Mouse (Mus musculus): ENCODE results near the gene Lmx1a. TPM values are rescaled to one million over a fixed set of nuclear protein-coding genes. Genes with fewer than 3 reads are reported as not detected.

Gene Lmx1a
- polyA plus RNA-seq, 1 experiment from 2014 or later, result 0.63 TPM

- Histone ChIP-seq H3K9ac (no peak overlapping the region), H3K4me2 (no peak overlapping the region), H3K4me3 (no peak overlapping the region), H3K27ac (no peak overlapping the region), H3K36me3 (no peaks in the 10 kb centered on the region), H3K27me3 (peaks cover 64% of the 10 kb centered on the region), H3K4me1 (no peaks in the 10 kb centered on the region), H3K9me3 (no peaks in the 10 kb centered on the region)
- ATAC-seq (ENCODE audit: insufficient number of reproducible peaks, insufficient read depth, low FRiP score, low TSS enrichment, low read depth), result no peak
- 45% methylated on average over 6 of the region's 6 CpGs for WGBS
These were observed 10.7 kb downstream of the Lmx1a start for GRCm38 (mm10) chr1:167699706-167700105.

GRCm38 (mm10) chr1:167700221-167700620 is 11.2 kb downstream of the Lmx1a start:
- no peak overlapping the region for H3K4me2 ChIP-seq
- 17% methylated on average over 7 of the region's 7 CpGs for WGBS

GRCm38 (mm10) chr1:167705527-167705926 is 16.5 kb downstream of the Lmx1a start:
- H3K36me3 ChIP-seq, result no peaks in the 10 kb centered on the region
- no peaks in the 10 kb centered on the region for H3K9me3 ChIP-seq
- no peak overlapping the region for H3K4me3 ChIP-seq
- peaks cover 10% of the 10 kb centered on the region for H3K27me3 ChIP-seq
- no peaks in the 10 kb centered on the region for H3K4me1 ChIP-seq
- 81% methylated on average over 7 of the region's 7 CpGs for WGBS
- H3K9ac ChIP-seq, result no peak overlapping the region
- H3K4me2 ChIP-seq, result no peak overlapping the region
- H3K27ac ChIP-seq, result no peak overlapping the region
- no peak for ATAC-seq (ENCODE audit: insufficient number of reproducible peaks, insufficient read depth, low FRiP score, low TSS enrichment, low read depth)

More at GRCm38 (mm10) chr1:167700221-167700620, 11.2 kb downstream of the Lmx1a start:
- Histone ChIP-seq H3K27ac (no peak overlapping the region), H3K9me3 (no peaks in the 10 kb centered on the region), H3K4me1 (no peaks in the 10 kb centered on the region), H3K27me3 (peaks cover 59% of the 10 kb centered on the region), H3K36me3 (no peaks in the 10 kb centered on the region), H3K4me3 (no peak overlapping the region), H3K9ac (no peak overlapping the region)
- ATAC-seq (ENCODE audit: insufficient number of reproducible peaks, insufficient read depth, low FRiP score, low TSS enrichment, low read depth), result no peak

GRCm38 (mm10) chr1:167708761-167709160 is 19.7 kb downstream of the Lmx1a start:
- Histone ChIP-seq H3K9ac (no peak overlapping the region), H3K27ac (no peak overlapping the region), H3K4me1 (no peaks in the 10 kb centered on the region), H3K36me3 (no peaks in the 10 kb centered on the region), H3K4me2 (no peak overlapping the region), H3K9me3 (no peaks in the 10 kb centered on the region), H3K27me3 (no peaks in the 10 kb centered on the region), H3K4me3 (no peak overlapping the region)
- ATAC-seq (ENCODE audit: insufficient number of reproducible peaks, insufficient read depth, low FRiP score, low TSS enrichment, low read depth), result no peak
- 70% methylated on average over 5 of the region's 5 CpGs for WGBS

- 53% methylated on average over 6 of the region's 6 CpGs for WGBS
- peak; percentile 59; the same call in 1 of the 2 replicates for ATAC-seq (ENCODE audit: insufficient number of reproducible peaks, insufficient read depth, low FRiP score, low TSS enrichment, low read depth)
- Histone ChIP-seq H3K4me3 (no peak overlapping the region), H3K27ac (no peak overlapping the region), H3K4me2 (no peak overlapping the region), H3K27me3 (no peaks in the 10 kb centered on the region), H3K4me1 (no peaks in the 10 kb centered on the region), H3K36me3 (no peaks in the 10 kb centered on the region), H3K9ac (no peak overlapping the region), H3K9me3 (no peaks in the 10 kb centered on the region)
These were observed 26.8 kb downstream of the Lmx1a start for GRCm38 (mm10) chr1:167715730-167716341.

GRCm38 (mm10) chr1:167734471-167734870 is 45.4 kb downstream of the Lmx1a start:
- Histone ChIP-seq H3K36me3 (no peaks in the 10 kb centered on the region), H3K27ac (no peak overlapping the region), H3K9me3 (no peaks in the 10 kb centered on the region), H3K4me2 (peak overlapping the region; percentile 1; the same call in 1 of the 2 replicates), H3K9ac (no peak overlapping the region), H3K4me1 (peaks cover 18% of the 10 kb centered on the region), H3K27me3 (no peaks in the 10 kb centered on the region), H3K4me3 (no peak overlapping the region)
- no peak for ATAC-seq (ENCODE audit: insufficient number of reproducible peaks, insufficient read depth, low FRiP score, low TSS enrichment, low read depth)
- WGBS, result 5% methylated on average over 6 of the region's 6 CpGs

GRCm38 (mm10) chr1:167736793-167737192 is 47.8 kb downstream of the Lmx1a start:
- WGBS, result 85% methylated on average over 3 of the region's 3 CpGs
- no peak for ATAC-seq (ENCODE audit: insufficient number of reproducible peaks, insufficient read depth, low FRiP score, low TSS enrichment, low read depth)

GRCm38 (mm10) chr1:167739286-167739685 is 50.2 kb downstream of the Lmx1a start:
- Histone ChIP-seq H3K27me3 (no peaks in the 10 kb centered on the region), H3K36me3 (no peaks in the 10 kb centered on the region), H3K4me1 (peaks cover 6% of the 10 kb centered on the region), H3K9ac (no peak overlapping the region), H3K4me2 (no peak overlapping the region), H3K27ac (no peak overlapping the region), H3K9me3 (no peaks in the 10 kb centered on the region), H3K4me3 (no peak overlapping the region)
- no peak for ATAC-seq (ENCODE audit: insufficient number of reproducible peaks, insufficient read depth, low FRiP score, low TSS enrichment, low read depth)
- 79% methylated on average over 7 of the region's 7 CpGs for WGBS

More at GRCm38 (mm10) chr1:167736793-167737192, 47.8 kb downstream of the Lmx1a start:
- H3K27ac ChIP-seq, result no peak overlapping the region
- no peaks in the 10 kb centered on the region for H3K27me3 ChIP-seq
- H3K36me3 ChIP-seq, result no peaks in the 10 kb centered on the region
- H3K9me3 ChIP-seq, result no peaks in the 10 kb centered on the region
- no peak overlapping the region for H3K4me3 ChIP-seq
- H3K9ac ChIP-seq, result no peak overlapping the region
- peaks cover 18% of the 10 kb centered on the region for H3K4me1 ChIP-seq
- H3K4me2 ChIP-seq, result no peak overlapping the region

GRCm38 (mm10) chr1:167746676-167747075 is 57.6 kb downstream of the Lmx1a start:
- H3K9ac ChIP-seq, result no peak overlapping the region
- H3K36me3 ChIP-seq, result no peaks in the 10 kb centered on the region
- WGBS, result 61% methylated on average over 6 of the region's 6 CpGs
- no peak overlapping the region for H3K4me3 ChIP-seq
- ATAC-seq (ENCODE audit: insufficient number of reproducible peaks, insufficient read depth, low FRiP score, low TSS enrichment, low read depth), result no peak
- no peak overlapping the region for H3K4me2 ChIP-seq
- H3K9me3 ChIP-seq, result no peaks in the 10 kb centered on the region
- no peaks in the 10 kb centered on the region; the same call in 1 of the 2 replicates for H3K27me3 ChIP-seq
- H3K4me1 ChIP-seq, result no peaks in the 10 kb centered on the region
- no peak overlapping the region for H3K27ac ChIP-seq

GRCm38 (mm10) chr1:167752661-167753060 is 63.6 kb downstream of the Lmx1a start:
- Histone ChIP-seq H3K36me3 (no peaks in the 10 kb centered on the region), H3K9me3 (no peaks in the 10 kb centered on the region), H3K27ac (no peak overlapping the region), H3K27me3 (no peaks in the 10 kb centered on the region), H3K4me2 (no peak overlapping the region), H3K9ac (no peak overlapping the region), H3K4me3 (no peak overlapping the region), H3K4me1 (peaks cover 14% of the 10 kb centered on the region)
- 68% methylated on average over 5 of the region's 5 CpGs for WGBS
- ATAC-seq (ENCODE audit: insufficient number of reproducible peaks, insufficient read depth, low FRiP score, low TSS enrichment, low read depth), result no peak

GRCm38 (mm10) chr1:167754085-167754484 is 65.0 kb downstream of the Lmx1a start:
- H3K4me3 ChIP-seq, result no peak overlapping the region
- no peak overlapping the region for H3K27ac ChIP-seq
- H3K4me1 ChIP-seq, result peaks cover 15% of the 10 kb centered on the region
- WGBS, result 72% methylated on average over 4 of the region's 4 CpGs
- H3K9ac ChIP-seq, result no peak overlapping the region
- H3K9me3 ChIP-seq, result no peaks in the 10 kb centered on the region
- no peak overlapping the region for H3K4me2 ChIP-seq
- H3K27me3 ChIP-seq, result 0 out of 2 replicates have a peak, but pooled peaks cover 5% of the 10 kb centered on the region
- no peaks in the 10 kb centered on the region for H3K36me3 ChIP-seq
- no peak for ATAC-seq (ENCODE audit: insufficient number of reproducible peaks, insufficient read depth, low FRiP score, low TSS enrichment, low read depth)
